Mouse (Mus musculus): ENCODE measurements around the gene Myo9a.
A peak's percentile ranks its signal among the peaks of the same experiment; 100 is the strongest.
"Not testable (repeated sequence)": the region's sequence is repeated elsewhere in the genome, so short reads cannot be mapped to it uniquely, and the experiment has no call there.

The Myo9a gene

GRCm38 (mm10) chr9:59751066-59751581 is 428 bp downstream of the Myo9a start:
- DNase-seq (ENCODE audit: low read depth, low spot score): no peak

- DNase-seq (ENCODE audit: low read depth, low spot score): no peak
Observed at GRCm38 (mm10) chr9:59751966-59752365, 1.3 kb downstream of the Myo9a start.

GRCm38 (mm10) chr9:59755199-59755598 is 4.5 kb downstream of the Myo9a start:
- DNase-seq (ENCODE audit: low read depth, low spot score): no peak

- not testable (repeated sequence) for DNase-seq (ENCODE audit: low read depth, low spot score)
Observed at GRCm38 (mm10) chr9:59757016-59757415, 6.3 kb downstream of the Myo9a start.

- no peak for DNase-seq (ENCODE audit: low read depth, low spot score)
Observed at GRCm38 (mm10) chr9:59760515-59760914, 9.8 kb downstream of the Myo9a start.

GRCm38 (mm10) chr9:59766966-59767461 is 16.3 kb downstream of the Myo9a start:
- not testable (repeated sequence) for DNase-seq (ENCODE audit: low read depth, low spot score)

- not testable (repeated sequence) for DNase-seq (ENCODE audit: low read depth, low spot score)
Observed at GRCm38 (mm10) chr9:59806046-59806774, 55.5 kb downstream of the Myo9a start.

GRCm38 (mm10) chr9:59884551-59884950 is 133.9 kb downstream of the Myo9a start:
- DNase-seq (ENCODE audit: low read depth, low spot score): no peak

GRCm38 (mm10) chr9:59903382-59903781 is 152.7 kb downstream of the Myo9a start:
- no peak for DNase-seq (ENCODE audit: low read depth, low spot score)

GRCm38 (mm10) chr9:59914761-59915160 is 164.1 kb downstream of the Myo9a start:
- DNase-seq (ENCODE audit: low read depth, low spot score): no peak

- DNase-seq (ENCODE audit: low read depth, low spot score): no peak
Observed at GRCm38 (mm10) chr9:59930248-59930647, 179.6 kb downstream of the Myo9a start.

- DNase-seq (ENCODE audit: low read depth, low spot score): not testable (repeated sequence)
Observed at GRCm38 (mm10) chr9:59935866-59936265, 185.2 kb downstream of the Myo9a start.

GRCm38 (mm10) chr9:59938529-59938928 is 187.8 kb downstream of the Myo9a start:
- DNase-seq (ENCODE audit: low read depth, low spot score): no peak

- no peak for DNase-seq (ENCODE audit: low read depth, low spot score)
Observed at GRCm38 (mm10) chr9:59939691-59940090, 189.0 kb downstream of the Myo9a start.

- DNase-seq (ENCODE audit: low read depth, low spot score): peak; percentile 13
Observed at GRCm38 (mm10) chr9:59940913-59941884, 190.5 kb downstream of the Myo9a start.

GRCm38 (mm10) chr9:59941885-59942350 is 191.2 kb downstream of the Myo9a start:
- peak; percentile 24 for DNase-seq (ENCODE audit: low read depth, low spot score)

- DNase-seq (ENCODE audit: low read depth, low spot score): no peak
Observed at GRCm38 (mm10) chr9:59942501-59943085, 191.9 kb downstream of the Myo9a start.

GRCm38 (mm10) chr9:59943826-59944225 is 193.1 kb downstream of the Myo9a start:
- no peak for DNase-seq (ENCODE audit: low read depth, low spot score)

- no peak for DNase-seq (ENCODE audit: low read depth, low spot score)
Observed at GRCm38 (mm10) chr9:59945241-59945640, 194.5 kb downstream of the Myo9a start.

- DNase-seq (ENCODE audit: low read depth, low spot score): no peak
Observed at GRCm38 (mm10) chr9:59947271-59947670, 196.6 kb downstream of the Myo9a start.

GRCm38 (mm10) chr9:59948226-59948625 is 197.5 kb downstream of the Myo9a start:
- DNase-seq (ENCODE audit: low read depth, low spot score): no peak

Measured in mesoderm, embryonic 11.5 days (tissue).